Mouse (Mus musculus): Measurements from ENCODE around the gene Ndufb7.
"Not testable (repeated sequence)": the region's sequence is repeated elsewhere in the genome, so short reads cannot be mapped to it uniquely, and the experiment has no call there.

Ndufb7 gene

GRCm38 (mm10) chr8:83575561-83576515, 9.4 kb downstream of the Ndufb7 start:
- no peak for ATAC-seq (ENCODE audit: low TSS enrichment)

DNA sequence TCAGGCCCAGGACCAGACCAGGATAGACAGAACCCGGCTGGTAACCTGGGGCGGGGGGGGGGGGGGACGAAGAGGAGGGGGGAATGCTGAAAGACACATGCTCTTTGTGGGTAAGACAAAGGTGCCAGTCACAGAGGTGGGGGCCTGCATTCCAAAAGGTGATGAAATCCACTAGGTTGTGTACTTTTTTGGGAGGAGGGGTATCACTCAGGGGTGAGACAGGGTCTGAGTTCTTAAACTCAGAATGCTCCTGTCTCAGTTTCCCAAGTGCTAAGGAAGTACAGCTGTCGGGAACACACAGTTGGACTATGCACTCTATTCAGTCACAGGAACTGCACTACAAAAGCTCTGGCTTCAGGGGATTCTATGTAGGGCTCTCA, 10.0 kb downstream of the Ndufb7 start:
- ATAC-seq (ENCODE audit: low TSS enrichment), result no peak

- ATAC-seq (ENCODE audit: low TSS enrichment), result no peak
Observed at GRCm38 (mm10) chr8:83576921-83577320, 10.4 kb downstream of the Ndufb7 start.

GRCm38 (mm10) chr8:83577384-83577791, 10.9 kb downstream of the Ndufb7 start:
- ATAC-seq (ENCODE audit: low TSS enrichment), result no peak

DNA sequence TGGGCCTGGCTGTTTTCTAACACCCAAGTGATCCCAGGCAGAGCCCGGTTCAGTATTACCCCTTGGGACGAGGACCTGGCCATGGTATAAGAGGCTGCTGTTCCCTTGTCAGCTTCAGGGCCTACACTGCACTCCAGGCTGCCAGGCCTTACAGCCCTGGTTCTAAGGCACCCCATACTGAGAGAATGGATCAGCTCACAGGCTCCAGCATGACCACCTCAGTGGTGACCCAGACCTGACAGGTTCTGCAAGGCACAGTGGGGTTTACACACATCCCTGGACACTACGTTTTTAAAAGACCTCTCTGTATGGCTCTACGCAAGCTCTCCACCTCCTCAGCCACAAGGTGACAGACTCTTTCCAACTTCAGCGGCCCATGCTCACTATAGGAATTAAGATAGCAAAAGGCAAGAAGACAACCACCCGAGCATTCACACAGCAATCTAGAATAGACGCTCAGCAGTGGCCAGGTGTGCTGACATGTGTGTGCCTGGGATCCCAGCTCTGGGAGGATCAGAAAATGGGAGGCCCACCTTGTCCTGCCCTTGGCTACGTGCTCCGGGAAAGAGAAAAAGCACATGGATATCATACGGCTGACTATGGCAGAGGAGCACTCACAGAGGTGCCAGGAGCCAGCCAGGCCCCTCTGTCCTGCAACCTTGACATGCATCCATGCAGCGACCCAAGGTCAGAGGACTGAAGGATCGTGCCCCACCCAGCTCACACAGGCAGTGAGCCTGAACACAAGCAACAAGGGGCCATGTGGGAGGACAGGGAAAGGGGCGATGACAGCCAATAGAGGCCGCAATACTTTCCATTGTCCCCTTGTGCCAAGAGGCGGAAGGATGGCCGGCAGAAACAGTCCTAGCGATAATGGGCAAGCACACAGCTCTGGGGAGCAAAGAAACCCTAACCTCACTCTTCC, 11.9 kb downstream of the Ndufb7 start:
- ATAC-seq (ENCODE audit: low TSS enrichment), result no peak

DNA sequence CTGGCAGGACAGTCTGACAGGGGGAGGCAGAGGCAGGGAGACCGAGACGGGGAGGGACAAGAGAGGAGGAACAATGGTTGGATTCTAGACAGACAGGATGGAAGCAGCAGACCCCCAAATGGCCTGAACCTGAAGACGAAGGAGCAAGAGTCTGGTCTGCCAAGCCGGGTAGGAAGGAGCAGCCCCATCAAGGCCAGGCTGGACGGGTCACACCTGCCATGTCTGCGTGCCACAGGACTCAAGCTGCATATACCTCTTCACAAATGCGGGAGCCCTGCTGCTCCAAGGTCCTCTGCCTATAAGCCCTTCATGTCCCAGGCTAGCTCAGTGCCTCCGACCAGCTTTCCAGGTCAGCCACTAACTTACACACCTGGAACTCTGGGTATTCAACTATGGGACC, 13.2 kb downstream of the Ndufb7 start:
- ATAC-seq (ENCODE audit: low TSS enrichment), result no peak

- no peak for ATAC-seq (ENCODE audit: low TSS enrichment)
Observed at GRCm38 (mm10) chr8:83580826-83581225, 14.4 kb downstream of the Ndufb7 start.

GRCm38 (mm10) chr8:83582226-83582625, 15.8 kb downstream of the Ndufb7 start:
- ATAC-seq (ENCODE audit: low TSS enrichment), result no peak

GRCm38 (mm10) chr8:83583236-83583635, 16.8 kb downstream of the Ndufb7 start:
- no peak for ATAC-seq (ENCODE audit: low TSS enrichment)

- ATAC-seq (ENCODE audit: low TSS enrichment), result no peak
Observed at GRCm38 (mm10) chr8:83584771-83585170, 18.3 kb downstream of the Ndufb7 start.

DNA sequence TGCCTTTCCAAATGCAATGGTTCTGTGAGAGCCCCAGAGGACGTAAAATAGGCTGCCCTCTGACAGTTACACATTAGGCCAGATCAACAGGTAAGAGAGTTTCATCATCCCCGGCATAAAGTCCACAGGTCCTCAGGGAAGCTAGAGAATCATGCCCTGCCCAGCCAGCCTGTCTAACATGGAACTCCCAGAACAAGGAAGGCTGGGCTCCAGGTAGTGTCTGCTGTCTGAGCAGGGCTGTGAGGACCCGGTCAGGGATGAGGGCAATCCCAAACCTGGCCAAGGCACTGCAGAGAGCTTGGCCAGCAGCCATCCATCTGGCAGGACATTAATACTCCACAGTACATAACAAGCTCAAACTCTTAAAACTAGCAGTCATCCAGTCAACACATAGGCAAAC, 18.9 kb downstream of the Ndufb7 start:
- ATAC-seq (ENCODE audit: low TSS enrichment), result no peak

DNA sequence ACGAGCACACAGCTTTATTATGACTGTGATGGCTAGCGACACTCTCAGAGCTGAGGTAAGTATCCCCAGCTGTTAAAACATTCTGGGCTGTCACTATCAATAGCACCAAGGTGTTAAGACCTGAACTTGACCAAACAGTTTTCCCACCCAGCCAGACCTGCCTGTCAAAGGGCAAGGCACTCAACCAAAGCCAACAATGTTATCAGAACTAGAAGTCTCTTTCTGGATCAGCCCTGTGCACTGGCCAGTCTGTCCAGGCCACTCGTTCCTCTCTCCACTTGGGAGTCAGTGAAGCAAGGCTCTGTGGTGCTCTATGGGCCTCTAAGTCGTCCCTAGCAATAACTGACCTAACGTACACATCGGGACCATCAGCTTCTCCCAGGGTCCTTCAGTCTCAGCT, 21.2 kb downstream of the Ndufb7 start:
- no peak for ATAC-seq (ENCODE audit: low TSS enrichment)

DNA sequence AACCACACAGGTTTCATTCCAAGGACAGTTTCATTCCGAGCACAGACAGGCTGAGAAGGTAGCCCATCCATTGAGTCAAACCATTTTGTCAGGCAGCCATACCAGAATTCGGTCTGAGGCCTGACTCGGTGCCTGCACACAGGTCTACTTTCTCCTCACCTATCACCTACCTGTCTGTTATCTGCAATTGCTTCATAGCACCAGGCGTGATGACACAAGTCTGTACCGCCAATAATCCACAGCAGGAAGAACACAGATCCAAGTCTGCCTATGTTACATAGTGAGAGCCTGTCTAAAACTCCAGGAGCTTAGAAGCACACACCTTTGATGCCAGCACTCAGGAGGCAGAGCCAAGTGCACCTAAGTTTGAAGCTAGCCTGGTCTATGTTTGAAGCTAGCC, 22.4 kb downstream of the Ndufb7 start:
- ATAC-seq (ENCODE audit: low TSS enrichment), result no peak

- ATAC-seq (ENCODE audit: low TSS enrichment), result no peak
Observed at GRCm38 (mm10) chr8:83590488-83591023, 24.1 kb downstream of the Ndufb7 start.

DNA sequence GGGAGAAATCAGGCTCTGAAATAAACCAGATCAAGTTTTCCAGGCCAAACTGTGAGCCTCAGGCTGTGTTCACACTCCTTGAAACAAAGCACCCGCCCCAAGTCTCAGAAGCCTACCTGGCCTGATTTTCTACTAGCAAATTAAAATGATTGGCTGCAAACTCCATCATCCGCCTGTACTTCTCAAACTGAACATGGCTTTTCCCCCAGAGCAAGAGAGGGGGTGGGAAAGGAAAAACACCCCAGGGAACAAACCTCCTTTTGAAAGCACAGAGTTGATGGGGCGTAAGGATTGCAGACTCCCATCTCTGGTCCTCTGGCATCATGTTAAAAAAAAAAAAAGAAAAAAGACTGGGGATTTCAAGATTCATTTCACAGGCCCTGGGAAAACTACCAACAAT, 26.2 kb downstream of the Ndufb7 start:
- ATAC-seq (ENCODE audit: low TSS enrichment), result no peak

DNA sequence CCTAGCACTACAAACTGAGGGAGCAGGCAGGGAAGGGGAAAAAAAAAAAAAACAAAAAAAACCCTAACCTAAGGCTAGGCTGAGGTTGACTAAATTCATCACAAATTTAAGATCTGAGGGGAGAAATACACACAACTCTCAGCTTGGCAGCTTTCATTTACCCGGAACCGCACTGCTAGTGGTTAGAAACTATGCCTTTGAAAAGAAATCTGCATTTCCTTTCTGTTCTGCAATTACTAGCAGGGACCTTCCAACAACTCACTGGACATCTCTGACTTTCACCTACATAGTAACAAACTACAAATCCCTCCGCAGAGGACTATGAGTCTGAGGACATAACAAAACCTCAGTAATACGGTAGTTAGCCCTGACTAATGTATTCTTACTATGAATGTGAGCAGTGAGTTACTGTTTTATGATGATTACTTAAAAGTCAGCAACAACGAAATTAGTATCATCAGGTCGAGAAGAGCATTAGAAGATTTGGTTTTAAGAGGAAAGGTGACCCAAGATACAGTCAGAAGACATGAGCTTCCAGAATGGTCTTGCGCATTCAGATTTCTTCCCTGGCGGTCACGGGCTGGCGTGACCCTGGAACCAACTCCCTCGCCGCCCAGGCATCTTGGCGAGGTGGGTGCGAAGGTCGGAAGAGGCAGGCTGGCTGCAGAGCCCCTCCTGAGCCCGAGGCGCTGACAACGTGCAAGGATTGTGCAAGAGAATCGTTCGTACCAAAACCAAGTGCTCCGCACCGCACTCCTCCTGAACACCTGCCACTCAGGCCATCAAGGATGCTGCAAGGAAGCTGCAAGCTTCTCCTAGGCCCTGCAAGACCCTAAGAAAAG, 27.1 kb downstream of the Ndufb7 start:
- peak; percentile 4; the same call in 1 of the 2 replicates for ATAC-seq (ENCODE audit: low TSS enrichment)

GRCm38 (mm10) chr8:83594167-83595049, 27.9 kb downstream of the Ndufb7 start:
- peak; percentile 89 for ATAC-seq (ENCODE audit: low TSS enrichment)

DNA sequence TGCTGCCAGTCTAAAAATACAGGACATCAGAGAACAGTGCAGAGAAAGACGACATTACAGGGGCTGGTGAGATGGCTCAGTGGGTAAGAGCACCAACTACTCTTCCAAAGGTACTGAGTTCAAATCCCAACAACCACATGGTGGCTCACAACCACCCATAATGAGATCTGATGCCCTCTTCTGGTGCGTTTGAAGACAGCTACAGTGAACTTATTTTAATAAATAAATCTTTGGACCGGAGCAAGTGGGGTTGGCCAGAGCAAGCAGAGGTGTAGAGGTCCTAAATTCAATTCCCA, 28.5 kb downstream of the Ndufb7 start:
- ATAC-seq (ENCODE audit: low TSS enrichment), result not testable (repeated sequence)

- ATAC-seq (ENCODE audit: low TSS enrichment), result no peak
Observed at GRCm38 (mm10) chr8:83596369-83596768, 29.9 kb downstream of the Ndufb7 start.

DNA sequence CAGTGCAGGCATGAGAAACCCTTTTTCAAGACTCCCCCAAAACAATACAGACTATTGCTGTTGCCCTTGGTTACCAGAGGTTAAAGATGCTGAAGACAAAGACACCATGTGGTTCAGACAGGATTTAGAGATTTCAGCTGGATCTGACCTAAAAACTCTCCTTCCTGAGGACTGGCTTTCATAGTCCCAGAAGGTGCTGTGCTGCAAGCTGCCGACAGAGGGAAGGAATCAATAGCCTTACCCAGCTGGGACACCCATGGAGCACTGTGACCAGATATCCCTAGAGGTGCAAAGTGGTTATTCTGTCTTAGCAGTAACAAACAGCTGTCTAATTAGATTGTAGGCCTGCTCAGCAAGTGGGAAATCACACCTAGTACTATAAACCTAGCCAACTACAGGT, 31.7 kb downstream of the Ndufb7 start:
- ATAC-seq (ENCODE audit: low TSS enrichment), result no peak

- ATAC-seq (ENCODE audit: low TSS enrichment), result no peak
Observed at GRCm38 (mm10) chr8:83599814-83600213, 33.3 kb downstream of the Ndufb7 start.

All from frontal cortex, adult (tissue).